Mouse (Mus musculus) left cerebral cortex, postnatal 10 days (tissue): Measurements from ENCODE around the gene Nedd8. TPM values are rescaled to one million over a fixed set of nuclear protein-coding genes. Genes with fewer than 3 reads are reported as not detected.
A peak's percentile ranks its signal among the peaks of the same experiment; 100 is the strongest.

ENCODE experiments used
- DNase-seq, 2 experiments: peaks; one replicate each; pipeline ENCODE4 v3.0.0; 2021 to 2022; ENCODE audit warnings: low spot score in 2 of 2, mixed read lengths in 1 of 2; ENCODE audit errors: extremely low spot score in 1 of 2
- intact Hi-C: fragments of 180-260 bp; cut with DNase I; formaldehyde crosslinking; loops from one replicate; pipeline ENCODE4 v1.15.1; 2025
- total RNA-seq, 2 experiments: library from RNA; stranded (reverse); gene quantifications; 2 replicates each; pipeline ENCODE4 v1.2.3; 2021

The Nedd8 gene
- total RNA-seq, 2 experiments from 2014 or later: 355 to 367 TPM

- intact Hi-C loops: no loop called here
- no peak for DNase-seq
These were observed 42.6 kb downstream of the Nedd8 start for GRCm38 (mm10) chr14:55629312-55629711.

GRCm38 (mm10) chr14:55628077-55628827, 43.7 kb downstream of the Nedd8 start:
- intact Hi-C loops: no loop called here

GRCm38 (mm10) chr14:55618486-55619195, 53.3 kb downstream of the Nedd8 start:
- DNase-seq: peak in 1 of 2 experiments; percentile 23
- intact Hi-C loops: no loop called here

More at GRCm38 (mm10) chr14:55628077-55628827, 43.7 kb downstream of the Nedd8 start:
- no peak for DNase-seq

- intact Hi-C loops: no loop called here
- DNase-seq: peak in 1 of 2 experiments; percentile 51
These were observed 54.1 kb downstream of the Nedd8 start, which contains the start of gene Rec8 for GRCm38 (mm10) chr14:55617822-55618221. Gene Rec8, plus strand, starts transcription at chr14:55618037.

- intact Hi-C loops: no loop called here
- no peak for DNase-seq
These were observed 55.1 kb downstream of the Nedd8 start for GRCm38 (mm10) chr14:55616844-55617243.

GRCm38 (mm10) chr14:55615876-55616275, 56.0 kb downstream of the Nedd8 start:
- no peak for DNase-seq
- intact Hi-C loops: no loop called here

- intact Hi-C loops: no loop called here
- no peak for DNase-seq
These were observed 57.3 kb downstream of the Nedd8 start for GRCm38 (mm10) chr14:55614565-55615178.

GRCm38 (mm10) chr14:55613346-55613745, 58.6 kb downstream of the Nedd8 start:
- DNase-seq: no peak
- intact Hi-C loops: no loop called here

Other genes starting within 250 kb of the Nedd8 start
- 10 to 100 TPM; 11.6 to 12.9 TPM for gene Dhrs4, start 193.4 kb downstream of the Nedd8 start, total RNA-seq
- 100 to 1,000 TPM; 105 to 109 TPM for gene Carmil3, start 181.5 kb downstream of the Nedd8 start, total RNA-seq
- gene Cpne6, start 161.7 kb downstream of the Nedd8 start, total RNA-seq: 100 to 1,000 TPM; 176 to 200 TPM
- gene Nrl, start 147.1 kb downstream of the Nedd8 start, total RNA-seq: under 1 TPM; 0.18 to 0.49 TPM
- gene Pck2, start 131.9 kb downstream of the Nedd8 start, total RNA-seq: 10 to 100 TPM; 13.3 to 15.5 TPM
- gene Dcaf11, start 112.1 kb downstream of the Nedd8 start, total RNA-seq: 10 to 100 TPM; 66.1 to 68.0 TPM
- not detected for gene A730061H03Rik, start 111.7 kb downstream of the Nedd8 start, total RNA-seq
- not detected for gene Fitm1, start 96.5 kb downstream of the Nedd8 start, total RNA-seq
- 10 to 100 TPM; 83.0 to 84.9 TPM for gene Psme1, start 94.0 kb downstream of the Nedd8 start, total RNA-seq
- gene Emc9, start 86.8 kb downstream of the Nedd8 start, total RNA-seq: 10 to 100 TPM; 42.7 to 49.1 TPM
- 10 to 100 TPM; 56.3 to 67.2 TPM for gene Psme2, start 81.0 kb downstream of the Nedd8 start, total RNA-seq
- 10 to 100 TPM; 33.3 to 45.4 TPM for gene Rnf31, start 80.4 kb downstream of the Nedd8 start, total RNA-seq
- gene Irf9, start 68.6 kb downstream of the Nedd8 start, total RNA-seq: 10 to 100 TPM; 10.0 to 12.5 TPM
- 1 to 10 TPM; 2.9 to 3.2 TPM for gene Rec8, start 54.1 kb downstream of the Nedd8 start, total RNA-seq
- gene Ipo4, start 36.2 kb downstream of the Nedd8 start, total RNA-seq: 100 to 1,000 TPM; 141 to 164 TPM
- gene Gm49378, start 34.2 kb downstream of the Nedd8 start, total RNA-seq: 1 to 10 TPM; 3.2 to 5.5 TPM
- gene Tm9sf1, start 28.3 kb downstream of the Nedd8 start, total RNA-seq: 10 to 100 TPM; 43.1 to 45.0 TPM
- under 1 TPM; 0.75 to 0.85 TPM for gene Tssk4, start 21.9 kb downstream of the Nedd8 start, total RNA-seq
- 10 to 100 TPM; 43.7 to 48.4 TPM for gene Mdp1, start 11.6 kb downstream of the Nedd8 start, total RNA-seq
- 10 to 100 TPM; 27.6 to 27.9 TPM for gene Gmpr2, start 183 bp downstream of the Nedd8 start, total RNA-seq
- gene Tinf2, start 9.7 kb upstream of the Nedd8 start, total RNA-seq: 10 to 100 TPM; 13.9 to 16.0 TPM
- under 1 TPM in 1 of 2 experiments, not detected in 1; 0.24 TPM for gene Tgm1, start 41.8 kb upstream of the Nedd8 start, total RNA-seq
- 10 to 100 TPM; 46.6 to 48.2 TPM for gene Rabggta, start 50.1 kb upstream of the Nedd8 start, total RNA-seq
- gene Dhrs1, start 73.6 kb upstream of the Nedd8 start, total RNA-seq: 10 to 100 TPM; 93.2 to 94.9 TPM
- gene Nop9, start 73.6 kb upstream of the Nedd8 start, total RNA-seq: 10 to 100 TPM; 15.8 to 18.5 TPM
- under 1 TPM; 0.49 to 0.84 TPM for gene Cideb, start 86.3 kb upstream of the Nedd8 start, total RNA-seq
- gene Ltb4r2, start 89.3 kb upstream of the Nedd8 start, total RNA-seq: under 1 TPM; 0.41 to 0.43 TPM
- gene Ltb4r1, start 93.8 kb upstream of the Nedd8 start, total RNA-seq: under 1 TPM; 0.51 to 0.64 TPM
- gene Adcy4, start 112.0 kb upstream of the Nedd8 start, total RNA-seq: 1 to 10 TPM; 3.3 to 4.0 TPM
- gene Ripk3, start 116.7 kb upstream of the Nedd8 start, total RNA-seq: 1 to 10 TPM; 2.0 to 2.6 TPM
- 1 to 10 TPM; 3.9 to 4.1 TPM for gene Nfatc4, start 151.0 kb upstream of the Nedd8 start, total RNA-seq
- gene Nynrin, start 181.9 kb upstream of the Nedd8 start, total RNA-seq: 10 to 100 TPM; 12.3 to 13.1 TPM
- under 1 TPM; 0.28 to 0.65 TPM for gene Cbln3, start 212.3 kb upstream of the Nedd8 start, total RNA-seq
- 10 to 100 TPM in 1 of 2 experiments, 1 to 10 TPM in 1; 9.8 to 11.3 TPM for gene Khnyn, start 212.8 kb upstream of the Nedd8 start, total RNA-seq
- gene Sdr39u1, start 228.2 kb upstream of the Nedd8 start, total RNA-seq: 10 to 100 TPM; 90.4 to 96.1 TPM